Mouse (Mus musculus) bone marrow, adult 2 months (tissue): ENCODE measurements at regions not wholly inside any gene's neighbourhood (a gene's known extent, or its start where the extent isn't known, plus 50 kb on each side); places are given as distances from the start of the nearest gene placed in this dataset.

Source experiments
- CTCF ChIP-seq: fragments of 200-500 bp; IDR thresholded peaks from 2 replicates; pipeline ENCODE4 v1.5.1; 2011; ENCODE audit warnings: low read length, control low read depth; ENCODE audit not compliant: control insufficient read depth, insufficient read depth
- POLR2A ChIP-seq: fragments of 200-500 bp; IDR thresholded peaks from 2 replicates; pipeline ENCODE4 v1.6.1; 2011; ENCODE audit warnings: low read depth, mild to moderate bottlenecking, control low read depth, low read length, borderline replicate concordance; ENCODE audit not compliant: control insufficient read depth

DNA sequence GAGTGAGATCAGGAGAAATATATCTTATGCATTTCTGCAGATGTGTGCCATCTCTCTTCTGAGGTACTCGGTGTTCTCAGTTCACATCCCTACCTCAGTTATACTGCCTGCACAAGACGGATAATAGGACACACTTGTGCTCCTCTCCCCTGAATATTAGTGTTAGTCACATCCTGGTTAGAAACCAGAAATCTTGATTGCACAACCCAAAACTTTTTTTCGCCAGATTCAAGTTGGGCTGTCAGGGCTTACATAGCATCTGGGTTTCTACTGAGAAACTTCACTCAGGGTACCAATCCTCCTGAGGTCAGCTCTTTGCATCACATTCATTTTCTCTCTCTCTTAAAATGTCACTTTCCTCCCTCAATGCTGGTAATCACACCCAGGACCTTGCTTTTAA lies 69.8 kb upstream of the Sstr4 start:
- TF ChIP-seq CTCF (no peak), POLR2A (no peak)
